Mouse (Mus musculus) gastrocnemius, adult 2 months (tissue): ENCODE measurements around the gene Psmb11. TPM values are rescaled to one million over a fixed set of nuclear protein-coding genes. Genes with fewer than 3 reads are reported as not detected.

Experiments used
- DNase-seq: peaks from one replicate; pipeline ENCODE4 v3.0.0; 2022
- H3K27ac ChIP-seq: fragments of 200-600 bp; 2 replicates; pipeline ENCODE4 v1.8.1; 2022; ENCODE audit warnings: mild to moderate bottlenecking
- H3K4me3 ChIP-seq: fragments of 200-600 bp; 2 replicates; pipeline ENCODE4 v1.8.1; 2022; ENCODE audit warnings: mild to moderate bottlenecking, moderate library complexity
- CTCF ChIP-seq: fragments of 200-600 bp; IDR thresholded peaks from 2 replicates; pipeline ENCODE4 v1.8.1; 2022; ENCODE audit warnings: antibody characterized with exemption, mild to moderate bottlenecking, moderate library complexity
- intact Hi-C: fragments of 180-260 bp; cut with DNase I; formaldehyde crosslinking; loops from one replicate; pipeline ENCODE4 v1.15.1; 2025
- microRNA-seq: library from miRNA; unstranded; fragments of <30 nt; microRNA quantifications from one replicate; pipeline ENCODE4 v1.2.0, GENCODE M21; 2021
- total RNA-seq, 2 experiments: library from RNA; stranded (reverse); gene quantifications; 2 replicates each; pipeline ENCODE4 v1.2.3; 2021

Gene Psmb11
- total RNA-seq, 2 experiments from 2014 or later = not detected

GRCm38 (mm10) chr14:54647900-54648299 is 26.7 kb downstream of the Psmb11 start:
- Histone ChIP-seq H3K27ac (no peak overlapping the region), H3K4me3 (no peak overlapping the region)
- no peak for DNase-seq
- TF ChIP-seq CTCF = no peak
- intact Hi-C loops = loop anchor here (10.0 kb wide), 1 partner anchor 423 kb away; no protein-coding TSS in a partner anchor

GRCm38 (mm10) chr14:54650621-54651454 is 29.6 kb downstream of the Psmb11 start:
- Histone ChIP-seq H3K4me3 (no peak overlapping the region), H3K27ac (no peak overlapping the region)
- intact Hi-C loops = loop anchor here (2.0 to 5.0 kb wide), 3 partner anchors 18 to 50 kb away; partner anchors contain the start of genes 1700123O20Rik and Acin1
- DNase-seq = peak; percentile 87
- TF ChIP-seq CTCF = peak; percentile 96

GRCm38 (mm10) chr14:54651556-54651955 is 30.3 kb downstream of the Psmb11 start:
- H3K4me3 ChIP-seq = no peak overlapping the region
- DNase-seq = no peak
- intact Hi-C loops = loop anchor here (2.0 to 5.0 kb wide), 3 partner anchors 17 to 49 kb away; partner anchors contain the start of genes 1700123O20Rik and Acin1
- TF ChIP-seq CTCF = no peak
- H3K27ac ChIP-seq = peak overlapping the region; percentile 24; the same call in 1 of the 2 replicates

GRCm38 (mm10) chr14:54652787-54653186 is 31.6 kb downstream of the Psmb11 start:
- H3K4me3 ChIP-seq = peak overlapping the region; percentile 90
- no peak for DNase-seq
- intact Hi-C loops = loop anchor here (5.0 kb wide), 1 partner anchor 35 kb away; the partner anchor contains the start of genes 1700123O20Rik and Acin1
- no peak for TF ChIP-seq CTCF
- peak overlapping the region; percentile 87 for H3K27ac ChIP-seq

GRCm38 (mm10) chr14:54653496-54653895 is 32.3 kb downstream of the Psmb11 start:
- peak overlapping the region; percentile 87 for H3K27ac ChIP-seq
- TF ChIP-seq CTCF = no peak
- DNase-seq = peak; percentile 91
- intact Hi-C loops = loop anchor here (5.0 kb wide), 1 partner anchor 34 kb away; the partner anchor contains the start of genes 1700123O20Rik and Acin1
- H3K4me3 ChIP-seq = peak overlapping the region; percentile 90

- Histone ChIP-seq H3K27ac (no peak overlapping the region), H3K4me3 (no peak overlapping the region)
- peak; percentile 55 for TF ChIP-seq CTCF
- no peak for DNase-seq
- intact Hi-C loops = no loop called here
These were observed 38.8 kb downstream of the Psmb11 start for GRCm38 (mm10) chr14:54660009-54660408.

GRCm38 (mm10) chr14:54664477-54665222 is 43.4 kb downstream of the Psmb11 start:
- Histone ChIP-seq H3K27ac (no peak overlapping the region), H3K4me3 (no peak overlapping the region)
- no peak for TF ChIP-seq CTCF
- intact Hi-C loops = no loop called here
- DNase-seq = no peak

GRCm38 (mm10) chr14:54669381-54669780 is 48.1 kb downstream of the Psmb11 start:
- TF ChIP-seq CTCF = peak; percentile 84
- Histone ChIP-seq H3K4me3 (no peak overlapping the region), H3K27ac (no peak overlapping the region)
- intact Hi-C loops = loop anchor here (2.0 kb wide), 1 partner anchor 19 kb away; no protein-coding TSS in a partner anchor
- DNase-seq = peak; percentile 70

GRCm38 (mm10) chr14:54674317-54674716 is 53.1 kb downstream of the Psmb11 start:
- no peak for DNase-seq
- no peak for TF ChIP-seq CTCF
- intact Hi-C loops = no loop called here
- H3K27ac ChIP-seq = peak overlapping the region; percentile 46; the same call in 1 of the 2 replicates
- H3K4me3 ChIP-seq = no peak overlapping the region

- intact Hi-C loops = no loop called here
- no peak for TF ChIP-seq CTCF
- Histone ChIP-seq H3K27ac (no peak overlapping the region), H3K4me3 (no peak overlapping the region)
- DNase-seq = no peak
These were observed 55.1 kb downstream of the Psmb11 start for GRCm38 (mm10) chr14:54676290-54676689.

- Histone ChIP-seq H3K4me3 (no peak overlapping the region), H3K27ac (no peak overlapping the region)
- DNase-seq = no peak
- no peak for TF ChIP-seq CTCF
- intact Hi-C loops = no loop called here
These were observed 57.5 kb downstream of the Psmb11 start for GRCm38 (mm10) chr14:54678657-54679304.

Small RNA genes lying within 50 kb of the gene (microRNA-seq; reads per million reads assigned to microRNA genes)
- not detected for gene Mir686
- gene Mir6948 = not detected

Other genes starting within 250 kb of the Psmb11 start
- 1 to 10 TPM in 1 of 2 experiments, under 1 TPM in 1; 0.56 to 2.0 TPM for gene Slc7a7, start 203.7 kb upstream of the Psmb11 start, total RNA-seq
- gene Mrpl52, start 194.5 kb upstream of the Psmb11 start, total RNA-seq = 100 to 1,000 TPM; 102 to 111 TPM
- 10 to 100 TPM in 1 of 2 experiments, 1 to 10 TPM in 1; 8.5 to 14.0 TPM for gene Mmp14, start 189.8 kb upstream of the Psmb11 start, total RNA-seq
- 10 to 100 TPM; 27.9 to 36.5 TPM for gene Lrp10, start 157.3 kb upstream of the Psmb11 start, total RNA-seq
- gene Rem2, start 145.3 kb upstream of the Psmb11 start, total RNA-seq = not detected
- 10 to 100 TPM; 32.5 to 34.6 TPM for gene Prmt5, start 103.9 kb upstream of the Psmb11 start, total RNA-seq
- 1 to 10 TPM; 3.1 to 3.3 TPM for gene Haus4, start 66.8 kb upstream of the Psmb11 start, total RNA-seq
- gene Ajuba, start 43.9 kb upstream of the Psmb11 start, total RNA-seq = 1 to 10 TPM; 1.4 to 1.8 TPM
- 1 to 10 TPM; 2.2 to 4.0 TPM for gene 4931414P19Rik, start 15.4 kb upstream of the Psmb11 start, total RNA-seq
- gene Psmb5, start 3.4 kb upstream of the Psmb11 start, total RNA-seq = 100 to 1,000 TPM; 161 to 172 TPM
- gene Gm17606, start 19.5 kb downstream of the Psmb11 start, total RNA-seq = not detected
- under 1 TPM; 0.46 to 0.53 TPM for gene Cdh24, start 19.9 kb downstream of the Psmb11 start, total RNA-seq
- 10 to 100 TPM in 1 of 2 experiments, 1 to 10 TPM in 1; 7.0 to 11.0 TPM for gene 1700123O20Rik, start 64.8 kb downstream of the Psmb11 start, total RNA-seq
- 10 to 100 TPM; 75.5 to 81.7 TPM for gene Acin1, start 65.5 kb downstream of the Psmb11 start, total RNA-seq
- gene Gm29776, start 77.4 kb downstream of the Psmb11 start, total RNA-seq = not detected
- not detected for gene Cebpe, start 90.7 kb downstream of the Psmb11 start, total RNA-seq
- gene Slc7a8, start 160.5 kb downstream of the Psmb11 start, total RNA-seq = 10 to 100 TPM; 21.4 to 23.6 TPM
- 1 to 10 TPM; 1.0 to 5.0 TPM for gene Rnf212b, start 192.7 kb downstream of the Psmb11 start, total RNA-seq
- 1 to 10 TPM; 3.0 to 5.2 TPM for gene Homez, start 249.5 kb downstream of the Psmb11 start, total RNA-seq